In genomic region chr6:146519019-146519418, GRCm38 (mm10) we compare ENCODE assay signal across 19 mouse cellular contexts. TPM values are rescaled to one million over a fixed set of nuclear protein-coding genes. Genes with fewer than 3 reads are reported as not detected.
A peak's percentile ranks its signal among the peaks of the same experiment; 100 is the strongest.
DNase-seq lines count a peak whose midpoint lies in the region; TF ChIP-seq lines count a peak whose summit lies in the region.
"Had no signal": no experiment of that assay in that cellular context is flagged by ENCODE, and none has a peak within 500 bp of the region (broad histone marks: within the 10 kb centered on the region; RNA-seq: fewer than 3 reads in every experiment).

No protein-coding gene starts in this region.

- DNase-seq in 3134 (ENCODE audit: extremely low read depth, insufficient read length, low spot score) (peak; percentile 32), 416B (ENCODE audit: low read depth) (peak; percentile 31), MN1 (ENCODE audit: low spot score) (peak; percentile 20)
- no peak for DNase-seq in thymus, postnatal 14 days
- no peak for DNase-seq in embryo, embryonic 11 days
- DNase-seq in embryo, embryonic 9.5 days (ENCODE audit: extremely low spot score), result no peak
- no peak for DNase-seq in frontal cortex, postnatal 10 days (ENCODE audit: low spot score in 2 of 2)
- DNase-seq: adrenal gland, adult 8-10 months; adrenal gland, postnatal 14 days; adrenal gland, postnatal 36 days; cerebellum, adult 11-12 months; cerebellum, adult 2 months; cerebellum, adult 9-10 months; cerebellum, postnatal 10 days; cerebellum, postnatal 25 days had no signal

- no peak for TF ChIP-seq POLR2A in embryonic fibroblast, embryonic 13.5 days (IDR thresholded peaks at IDR 0.05; ENCODE audit: low read depth, low read length)

- peak overlapping the region; percentile 35; the same call in 1 of the 2 replicates for H3K27ac ChIP-seq in embryonic fibroblast, embryonic 13.5 days (ENCODE audit: insufficient read depth, low read length)
- H3K27ac ChIP-seq: embryonic facial prominence, embryonic 13.5 days; embryonic facial prominence, embryonic 15.5 days; forebrain, embryonic 12.5 days had no signal

- H3K4me1 ChIP-seq in embryonic fibroblast, embryonic 13.5 days (ENCODE audit: control insufficient read depth, insufficient read depth, low read length), result 0 out of 2 replicates have a peak, but pooled peaks cover 2% of the 10 kb centered on the region
- H3K4me1 ChIP-seq: embryonic facial prominence, embryonic 15.5 days had no signal

- no peak overlapping the region for H3K4me3 ChIP-seq in embryonic fibroblast, embryonic 13.5 days (ENCODE audit: insufficient read depth, low read length)
- H3K4me3 ChIP-seq: embryonic facial prominence, embryonic 13.5 days; embryonic facial prominence, embryonic 15.5 days; forebrain, embryonic 12.5 days had no signal

- TF ChIP-seq CTCF in embryonic fibroblast, embryonic 13.5 days (IDR thresholded peaks at IDR 0.05; ENCODE audit: borderline replicate concordance, insufficient read depth, low read length), result no peak

RNA-seq across cellular contexts. Expression of gene Itpr2, which starts 17.0 kb away (rescaled TPM):
- polyA plus RNA-seq in embryonic fibroblast, embryonic 13.5 days (2011; ENCODE audit: insufficient read length, low read depth, missing spikeins), result 7.7 and 12.8 TPM in 2 replicates

RNA-seq across cellular contexts. Expression of gene Fgfr1op2, which starts 58.0 kb away (rescaled TPM):
- polyA plus RNA-seq in embryonic fibroblast, embryonic 13.5 days (2011; ENCODE audit: insufficient read length, low read depth, missing spikeins), result 101 and 107 TPM in 2 replicates

RNA-seq across cellular contexts. Expression of gene Ints13, which starts 58.6 kb away (rescaled TPM):
- polyA plus RNA-seq in embryonic fibroblast, embryonic 13.5 days (2011; ENCODE audit: insufficient read length, low read depth, missing spikeins), result 48.3 and 55.2 TPM in 2 replicates

Comparison
In these comparisons a context has a peak if more than half of its experiments do, and no peak if none do; other contexts are left out.
1. DNase-seq: peak in 3134 (single experiment), 416B (single experiment) and MN1 (single experiment); none in thymus, postnatal 14 days (single experiment), embryo, embryonic 11 days (single experiment), embryo, embryonic 9.5 days (single experiment) and frontal cortex, postnatal 10 days (0 of 2).